Mouse (Mus musculus) forebrain, embryonic 10.5 days (tissue): ENCODE data around the gene Ppp2r5e. TPM values are rescaled to one million over a fixed set of nuclear protein-coding genes. Genes with fewer than 3 reads are reported as not detected.

ENCODE experiments used
- DNase-seq: peaks from one replicate; pipeline ENCODE4 v3.0.0-alpha.2; 2017; ENCODE audit warnings: low spot score; ENCODE audit errors: extremely low spot score
- H3K27ac ChIP-seq: fragments of 300-500 bp; sonication (generic); 2 replicates; pipeline ENCODE4 v1.5.1; 2016; ENCODE audit warnings: mild to moderate bottlenecking
- H3K27me3 ChIP-seq: fragments of 300-500 bp; sonication (generic); 2 replicates; pipeline ENCODE4 v1.6.1; 2016; ENCODE audit warnings: mild to moderate bottlenecking; ENCODE audit not compliant: poor library complexity, severe bottlenecking
- H3K36me3 ChIP-seq: fragments of 300-500 bp; sonication (generic); replicated peaks from 2 replicates; pipeline ENCODE4 v1.6.1; 2016; ENCODE audit warnings: mild to moderate bottlenecking, moderate library complexity
- H3K4me1 ChIP-seq: fragments of 300-500 bp; sonication (generic); 2 replicates; pipeline ENCODE4 v1.6.1; 2016
- H3K4me3 ChIP-seq: fragments of 300-500 bp; sonication (generic); 2 replicates; pipeline ENCODE4 v1.5.1; 2016; ENCODE audit warnings: mild to moderate bottlenecking, moderate library complexity
- H3K9me3 ChIP-seq: fragments of 300-500 bp; sonication (generic); 2 replicates; pipeline ENCODE4 v1.6.1; 2016; ENCODE audit warnings: mild to moderate bottlenecking, moderate library complexity
- WGBS: fragments of 180-500 bp; shearing (Covaris S2); methylation state at CpG from one replicate; pipeline ENCODE4 v1.1.7; 2016; 5-methylcytosine and 5-hydroxymethylcytosine counted together
- polyA plus RNA-seq: library from polyadenylated mRNA; unstranded; fragments of >200 nt; fragmentation: Nextera tagmentation; extraction: Ambion mirVana; gene quantifications from 2 replicates; pipeline ENCODE4 v1.2.1, GENCODE M21; 2016

Ppp2r5e gene
- polyA plus RNA-seq, 1 experiment from 2014 or later, result 15.2 TPM

DNA sequence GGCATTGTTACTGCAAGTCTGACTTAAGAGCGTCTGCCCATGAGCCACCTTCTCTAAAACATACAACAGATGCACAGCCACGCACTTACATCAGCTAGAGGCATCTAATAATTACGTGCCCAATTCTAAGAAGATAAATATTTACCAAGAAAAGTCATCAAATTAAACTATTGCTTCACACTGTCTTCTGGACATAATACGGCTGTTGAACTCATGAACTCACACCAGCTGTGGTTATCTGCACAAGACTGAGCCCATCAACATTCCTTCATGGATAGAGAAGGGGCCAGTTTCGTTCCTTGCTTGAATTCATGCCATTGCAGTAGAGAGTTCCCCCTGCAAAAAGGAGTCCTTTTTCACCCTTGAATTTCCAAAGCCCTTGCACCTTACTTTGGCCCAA is 28.3 kb downstream of the Ppp2r5e start:
- Histone ChIP-seq H3K9me3 (no peaks in the 10 kb centered on the region), H3K4me1 (0 out of 2 replicates have a peak, but pooled peaks cover 4% of the 10 kb centered on the region), H3K36me3 (peaks cover 28% of the 10 kb centered on the region), H3K27me3 (no peaks in the 10 kb centered on the region), H3K27ac (no peak overlapping the region), H3K4me3 (no peak overlapping the region)
- WGBS, result 95% methylated on average over 5 of the region's 5 CpGs
- DNase-seq, result no peak

DNA sequence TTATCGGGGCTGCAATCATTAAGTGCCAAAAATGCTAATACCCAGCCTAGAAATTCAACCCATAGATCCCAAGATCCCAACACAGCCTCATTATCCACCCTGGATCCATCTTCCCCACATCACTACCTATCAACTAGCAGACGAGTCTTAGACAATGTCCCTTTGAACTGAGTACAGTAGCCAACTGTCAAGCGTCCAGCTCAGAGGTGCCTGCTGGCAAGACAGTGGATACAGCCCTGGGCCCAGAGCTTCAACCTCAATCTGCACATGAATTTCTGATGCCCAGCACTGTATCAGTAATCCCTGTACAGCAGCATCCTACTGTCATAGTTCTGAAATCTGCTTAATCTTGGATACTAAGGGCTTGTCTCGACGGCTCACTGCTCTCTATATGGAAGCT is 30.3 kb downstream of the Ppp2r5e start:
- WGBS, result 92% methylated on average over 5 of the region's 5 CpGs
- H3K9me3 ChIP-seq, result no peaks in the 10 kb centered on the region
- peaks cover 34% of the 10 kb centered on the region for H3K36me3 ChIP-seq
- H3K4me1 ChIP-seq, result 0 out of 2 replicates have a peak, but pooled peaks cover 4% of the 10 kb centered on the region
- no peak overlapping the region for H3K27ac ChIP-seq
- no peaks in the 10 kb centered on the region for H3K27me3 ChIP-seq
- H3K4me3 ChIP-seq, result no peak overlapping the region
- no peak for DNase-seq

DNA sequence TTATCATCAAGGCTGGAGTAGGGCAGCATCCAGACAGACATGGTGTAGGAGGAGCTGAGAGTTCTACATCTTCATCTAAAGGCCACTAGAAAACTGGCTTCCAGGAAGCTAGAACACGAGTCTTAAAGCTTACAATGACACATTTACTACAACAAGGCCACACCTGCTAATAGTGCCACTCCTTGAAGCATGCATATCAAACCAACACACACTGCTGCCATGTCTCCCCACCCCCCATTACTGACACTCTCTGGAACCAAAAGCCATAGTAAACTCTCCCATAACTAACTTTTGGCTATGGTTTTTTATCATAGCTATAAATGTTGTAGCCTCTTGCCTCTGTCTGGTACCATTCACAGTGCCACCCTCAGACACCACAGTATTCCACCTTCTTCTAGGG is 31.5 kb downstream of the Ppp2r5e start:
- 81% methylated on average over 1 of the region's 1 CpGs for WGBS
- H3K36me3 ChIP-seq, result peaks cover 31% of the 10 kb centered on the region
- DNase-seq, result no peak
- no peaks in the 10 kb centered on the region; the same call in 1 of the 2 replicates for H3K4me1 ChIP-seq
- no peaks in the 10 kb centered on the region for H3K9me3 ChIP-seq
- no peak overlapping the region for H3K4me3 ChIP-seq
- no peak overlapping the region for H3K27ac ChIP-seq
- H3K27me3 ChIP-seq, result no peaks in the 10 kb centered on the region

GRCm38 (mm10) chr12:75562996-75563618 is 32.9 kb downstream of the Ppp2r5e start:
- Histone ChIP-seq H3K9me3 (no peaks in the 10 kb centered on the region), H3K36me3 (peaks cover 31% of the 10 kb centered on the region), H3K27me3 (no peaks in the 10 kb centered on the region), H3K4me3 (no peak overlapping the region), H3K27ac (no peak overlapping the region), H3K4me1 (no peaks in the 10 kb centered on the region; the same call in 1 of the 2 replicates)
- WGBS, result 93% methylated on average over 1 of the region's 1 CpGs
- DNase-seq, result no peak

DNA sequence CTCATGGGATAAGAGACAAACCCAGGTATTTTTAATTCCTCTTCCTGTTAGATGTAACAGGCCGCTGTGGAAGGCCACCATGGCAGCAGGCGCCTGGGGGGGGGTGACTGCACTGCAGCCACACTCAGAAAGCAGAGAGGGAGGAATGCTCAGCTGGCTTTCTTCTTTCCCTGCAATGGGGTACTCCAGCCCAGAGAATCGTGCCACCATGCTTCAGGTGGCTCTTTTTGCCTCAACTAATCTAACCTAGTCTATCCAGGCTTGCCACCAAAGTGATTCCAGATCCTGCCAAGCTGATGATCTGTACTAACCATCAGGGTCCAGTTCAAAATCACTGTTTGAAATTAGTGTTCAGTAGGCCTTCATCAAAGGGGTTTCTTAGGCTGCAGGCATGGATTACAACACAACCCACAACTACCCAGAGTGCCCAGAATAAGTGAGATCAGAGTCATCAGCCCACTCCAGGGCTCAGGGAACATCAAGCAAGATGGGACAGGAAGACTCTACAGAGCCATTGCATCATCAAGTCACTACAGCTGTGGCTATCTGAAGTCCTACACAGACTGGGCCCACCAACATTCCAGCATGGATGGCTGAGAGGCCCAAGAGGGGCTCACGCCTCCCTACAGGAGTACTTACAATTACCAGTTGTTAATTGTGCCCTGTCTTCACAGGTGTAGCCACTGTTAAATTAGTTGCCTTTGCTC is 35.2 kb downstream of the Ppp2r5e start:
- H3K27me3 ChIP-seq, result no peaks in the 10 kb centered on the region
- 90% methylated on average over 4 of the region's 4 CpGs for WGBS
- no peak overlapping the region for H3K4me3 ChIP-seq
- H3K36me3 ChIP-seq, result peaks cover 28% of the 10 kb centered on the region
- no peaks in the 10 kb centered on the region for H3K9me3 ChIP-seq
- peaks cover 8% of the 10 kb centered on the region; the same call in 1 of the 2 replicates for H3K4me1 ChIP-seq
- H3K27ac ChIP-seq, result no peak overlapping the region
- no peak for DNase-seq

DNA sequence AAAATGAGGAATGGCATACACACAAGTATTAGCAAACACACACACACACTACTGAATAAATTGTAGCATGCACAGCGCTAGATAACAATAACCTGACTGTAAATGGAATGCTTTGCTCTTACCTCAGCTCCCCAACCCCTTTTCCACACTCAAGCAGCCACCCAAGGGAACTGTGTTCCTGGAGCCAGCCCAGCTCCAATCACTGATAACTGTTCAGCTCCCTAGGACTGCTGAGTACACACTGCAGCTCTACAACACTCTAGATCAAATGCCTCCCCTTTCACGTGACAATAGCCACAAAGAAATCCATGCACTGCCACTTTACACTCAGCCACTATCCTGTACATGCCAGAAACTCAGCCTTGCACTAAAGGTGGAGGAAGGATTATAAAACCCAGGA is 36.8 kb downstream of the Ppp2r5e start:
- Histone ChIP-seq H3K4me3 (no peak overlapping the region), H3K27ac (no peak overlapping the region), H3K9me3 (no peaks in the 10 kb centered on the region), H3K36me3 (peaks cover 18% of the 10 kb centered on the region), H3K27me3 (no peaks in the 10 kb centered on the region), H3K4me1 (peaks cover 10% of the 10 kb centered on the region; the same call in 1 of the 2 replicates)
- DNase-seq, result no peak
- WGBS, result 85% methylated on average over 2 of the region's 2 CpGs

- no peak for DNase-seq
- no peak overlapping the region for H3K4me3 ChIP-seq
- no peaks in the 10 kb centered on the region for H3K27me3 ChIP-seq
- H3K9me3 ChIP-seq, result no peaks in the 10 kb centered on the region
- peaks cover 10% of the 10 kb centered on the region; the same call in 1 of the 2 replicates for H3K4me1 ChIP-seq
- no peak overlapping the region for H3K27ac ChIP-seq
- H3K36me3 ChIP-seq, result peaks cover 9% of the 10 kb centered on the region
- 87% methylated on average over 2 of the region's 2 CpGs for WGBS
Observed at GRCm38 (mm10) chr12:75557813-75558212, 38.2 kb downstream of the Ppp2r5e start.

DNA sequence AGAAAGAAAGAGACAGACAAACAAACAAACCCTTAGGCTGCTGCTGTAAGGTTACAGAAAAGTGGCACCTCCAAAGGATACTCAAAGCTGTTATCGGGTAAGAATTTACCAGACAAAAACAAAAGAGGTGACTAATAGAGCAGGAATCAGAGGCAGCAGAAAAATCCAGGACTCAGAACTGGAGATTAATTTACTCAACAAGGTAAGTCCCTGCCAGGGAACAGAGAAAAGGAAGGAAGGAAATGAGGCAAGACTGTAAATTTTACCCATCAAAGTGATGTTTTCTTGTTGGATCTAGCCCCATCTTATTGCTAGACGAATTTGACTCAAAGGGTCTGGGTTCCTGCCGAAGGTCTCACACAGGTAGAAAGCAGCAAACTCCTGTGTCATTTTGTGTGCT is 41.0 kb downstream of the Ppp2r5e start:
- no peaks in the 10 kb centered on the region for H3K27me3 ChIP-seq
- no peak for DNase-seq

GRCm38 (mm10) chr12:75552296-75552695 is 43.7 kb downstream of the Ppp2r5e start:
- no peaks in the 10 kb centered on the region for H3K36me3 ChIP-seq
- WGBS, result 95% methylated on average over 3 of the region's 3 CpGs
- no peak overlapping the region for H3K4me3 ChIP-seq
- H3K9me3 ChIP-seq, result no peaks in the 10 kb centered on the region
- peaks cover 7% of the 10 kb centered on the region; the same call in 1 of the 2 replicates for H3K4me1 ChIP-seq
- H3K27ac ChIP-seq, result no peak overlapping the region
- no peaks in the 10 kb centered on the region for H3K27me3 ChIP-seq
- no peak for DNase-seq

More for the DNA sequence above, 41.0 kb downstream of the Ppp2r5e start:
- H3K4me1 ChIP-seq, result peaks cover 10% of the 10 kb centered on the region; the same call in 1 of the 2 replicates
- WGBS, result 83% methylated on average over 3 of the region's 3 CpGs
- H3K4me3 ChIP-seq, result no peak overlapping the region
- no peak overlapping the region for H3K27ac ChIP-seq
- peaks cover 4% of the 10 kb centered on the region; the same call in 1 of the 2 replicates for H3K36me3 ChIP-seq
- no peaks in the 10 kb centered on the region for H3K9me3 ChIP-seq

DNA sequence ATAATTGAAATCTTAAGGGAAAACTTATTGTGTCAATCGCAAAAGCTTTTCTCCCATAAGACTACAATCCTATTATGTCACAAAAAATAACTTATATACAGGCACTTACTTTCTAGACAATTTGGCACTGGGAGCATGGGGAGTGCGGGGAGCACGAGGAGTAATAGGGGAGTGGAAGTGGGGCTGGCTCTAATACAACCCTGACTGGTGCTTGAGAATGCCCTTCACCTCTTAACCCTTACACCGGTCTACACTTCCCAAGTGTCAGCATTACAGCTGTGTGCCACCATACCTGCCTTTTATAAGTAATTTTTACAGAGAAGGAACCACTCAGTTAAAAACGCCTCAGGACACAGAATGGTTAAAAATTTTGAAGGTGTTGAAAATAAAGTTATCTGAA is 44.4 kb downstream of the Ppp2r5e start:
- Histone ChIP-seq H3K4me1 (peaks cover 7% of the 10 kb centered on the region; the same call in 1 of the 2 replicates), H3K36me3 (no peaks in the 10 kb centered on the region), H3K4me3 (no peak overlapping the region), H3K9me3 (no peaks in the 10 kb centered on the region), H3K27me3 (no peaks in the 10 kb centered on the region), H3K27ac (no peak overlapping the region)
- DNase-seq, result no peak
- WGBS, result 95% methylated on average over 5 of the region's 5 CpGs

DNA sequence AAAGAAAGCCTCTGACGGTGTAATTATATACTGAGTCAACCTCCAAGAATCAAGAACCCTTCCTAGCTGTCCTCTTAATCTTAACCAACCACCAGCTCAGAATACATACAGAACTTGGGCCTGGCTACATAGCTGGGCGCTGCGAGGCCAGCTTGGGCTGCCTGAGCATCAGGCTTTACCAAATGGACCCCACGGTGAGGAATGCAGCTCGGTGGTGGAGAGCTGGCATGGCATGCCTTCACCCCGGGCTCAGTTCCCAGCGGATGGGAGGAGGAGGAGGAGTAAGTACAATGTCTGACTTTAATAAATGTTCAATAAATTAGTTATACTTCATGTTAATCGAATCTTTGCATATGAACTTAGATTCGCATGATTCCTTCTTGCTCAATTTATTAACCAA is 47.0 kb downstream of the Ppp2r5e start:
- H3K36me3 ChIP-seq, result no peaks in the 10 kb centered on the region
- no peak overlapping the region for H3K27ac ChIP-seq
- H3K4me1 ChIP-seq, result no peaks in the 10 kb centered on the region
- H3K9me3 ChIP-seq, result no peaks in the 10 kb centered on the region
- no peak overlapping the region for H3K4me3 ChIP-seq
- no peaks in the 10 kb centered on the region for H3K27me3 ChIP-seq
- WGBS, result 84% methylated on average over 9 of the region's 9 CpGs
- no peak for DNase-seq

GRCm38 (mm10) chr12:75547174-75547573 is 48.9 kb downstream of the Ppp2r5e start:
- DNase-seq, result no peak
- no peaks in the 10 kb centered on the region for H3K27me3 ChIP-seq
- H3K9me3 ChIP-seq, result no peaks in the 10 kb centered on the region
- WGBS, result 97% methylated on average over 3 of the region's 3 CpGs
- no peak overlapping the region for H3K27ac ChIP-seq
- H3K4me1 ChIP-seq, result peaks cover 7% of the 10 kb centered on the region
- no peaks in the 10 kb centered on the region for H3K36me3 ChIP-seq
- H3K4me3 ChIP-seq, result no peak overlapping the region

DNA sequence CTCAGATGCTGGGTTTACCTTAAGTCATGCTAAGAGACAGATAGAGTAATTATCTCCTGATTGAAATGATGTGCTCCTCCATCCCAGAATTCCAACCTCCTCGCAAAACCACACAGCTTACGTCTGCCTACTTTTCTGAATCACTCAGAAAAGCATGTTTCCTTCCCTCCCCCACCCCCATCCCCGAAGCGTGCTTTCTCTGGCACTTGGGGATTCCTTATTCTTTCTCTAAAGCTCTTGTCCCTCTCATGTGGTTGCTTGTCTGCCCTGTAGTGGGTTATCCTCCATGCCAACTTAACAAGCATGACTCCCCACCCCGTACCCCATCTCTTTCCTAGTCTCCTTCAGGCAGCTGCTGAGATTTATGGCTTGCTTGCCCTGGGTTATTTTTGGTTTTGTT is 49.8 kb downstream of the Ppp2r5e start:
- no peaks in the 10 kb centered on the region for H3K9me3 ChIP-seq
- no peak for DNase-seq
- no peak overlapping the region for H3K4me3 ChIP-seq
- H3K27ac ChIP-seq, result no peak overlapping the region
- H3K36me3 ChIP-seq, result no peaks in the 10 kb centered on the region
- 95% methylated on average over 5 of the region's 5 CpGs for WGBS
- H3K4me1 ChIP-seq, result peaks cover 7% of the 10 kb centered on the region
- no peaks in the 10 kb centered on the region for H3K27me3 ChIP-seq
